In the genomic region with DNA sequence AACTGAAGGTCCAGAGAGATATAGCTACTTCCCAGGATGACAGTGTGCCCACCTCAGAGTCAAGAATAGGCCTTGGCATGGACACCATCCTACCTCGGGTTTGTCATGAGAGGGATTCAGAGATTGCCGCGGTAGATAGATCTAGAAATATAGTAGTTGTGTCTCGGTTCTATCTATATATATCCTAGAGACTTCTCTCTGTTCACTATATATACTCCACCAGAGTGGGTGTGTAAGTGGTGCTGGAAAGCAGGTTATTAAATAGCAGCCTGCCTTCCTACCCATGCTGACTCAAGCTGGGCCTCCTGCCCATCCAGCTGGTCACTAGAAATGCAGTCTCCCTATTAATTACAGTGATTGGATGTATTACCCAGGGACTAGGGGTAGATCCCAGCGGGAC, we compare ENCODE assay signal across 24 mouse cellular contexts. TPM values are rescaled to one million over a fixed set of nuclear protein-coding genes. Genes with fewer than 3 reads are reported as not detected.
A peak's percentile ranks its signal among the peaks of the same experiment; 100 is the strongest.
DNase-seq lines count a peak whose midpoint lies in the region; ATAC-seq lines count a peak whose summit lies in the region.
"Had no signal": no experiment of that assay in that cellular context is flagged by ENCODE, and none has a peak within 500 bp of the region (broad histone marks: within the 10 kb centered on the region; RNA-seq: fewer than 3 reads in every experiment).

No protein-coding gene starts in this region.

- peaks cover 78% of the 10 kb centered on the region for H3K4me1 ChIP-seq in forebrain, embryonic 12.5 days
- H3K4me1 ChIP-seq in forebrain, embryonic 16.5 days (replicated peaks; ENCODE audit: control insufficient read depth, insufficient read depth, low read length) = peaks cover 51% of the 10 kb centered on the region
- H3K4me1 ChIP-seq in midbrain, embryonic 10.5 days = peaks cover 87% of the 10 kb centered on the region
- H3K4me1 ChIP-seq in midbrain, embryonic 11.5 days (ENCODE audit: control insufficient read depth, insufficient read depth, low read length) = peaks cover 50% of the 10 kb centered on the region

- H3K9ac ChIP-seq in forebrain, embryonic 12.5 days = no peak overlapping the region
- H3K9ac ChIP-seq in forebrain, embryonic 16.5 days (replicated peaks; ENCODE audit: low read depth, low read length) = no peak overlapping the region
- H3K9ac ChIP-seq in midbrain, embryonic 11.5 days (ENCODE audit: low read length) = no peak overlapping the region
- H3K9ac ChIP-seq: intestine, embryonic 15.5 days; lung, embryonic 14.5 days; neural tube, embryonic 13.5 days had no signal

- no peak overlapping the region for H3K4me3 ChIP-seq in forebrain, embryonic 12.5 days (replicated peaks)
- no peak overlapping the region for H3K4me3 ChIP-seq in forebrain, embryonic 16.5 days (replicated peaks; ENCODE audit: low read length)
- H3K4me3 ChIP-seq in midbrain, embryonic 10.5 days = no peak overlapping the region
- H3K4me3 ChIP-seq in midbrain, embryonic 11.5 days (ENCODE audit: low read depth, low read length) = no peak overlapping the region
- H3K4me3 ChIP-seq: heart, embryonic 10.5 days; intestine, embryonic 15.5 days; neural tube, embryonic 13.5 days had no signal

- H3K27ac ChIP-seq in forebrain, embryonic 12.5 days = peak overlapping the region; percentile 87; the same call in 1 of the 2 replicates
- H3K27ac ChIP-seq in forebrain, embryonic 16.5 days (ENCODE audit: low read length) = no peak overlapping the region
- peak overlapping the region; percentile 90; the same call in 1 of the 2 replicates for H3K27ac ChIP-seq in midbrain, embryonic 10.5 days (replicated peaks)
- H3K27ac ChIP-seq in midbrain, embryonic 11.5 days (ENCODE audit: low read depth, low read length) = no peak overlapping the region
- H3K27ac ChIP-seq: heart, embryonic 10.5 days; intestine, embryonic 15.5 days; neural tube, embryonic 13.5 days; stomach, postnatal 0 days had no signal

- H3K9me3 ChIP-seq in forebrain, embryonic 12.5 days = no peaks in the 10 kb centered on the region
- H3K9me3 ChIP-seq in forebrain, embryonic 16.5 days (ENCODE audit: control insufficient read depth, low read length) = no peaks in the 10 kb centered on the region
- no peaks in the 10 kb centered on the region for H3K9me3 ChIP-seq in midbrain, embryonic 10.5 days (replicated peaks)
- no peaks in the 10 kb centered on the region for H3K9me3 ChIP-seq in midbrain, embryonic 11.5 days (ENCODE audit: control insufficient read depth, low read length)
- H3K9me3 ChIP-seq: heart, embryonic 10.5 days; intestine, embryonic 15.5 days; neural tube, embryonic 13.5 days had no signal

- intact Hi-C loops in left cerebral cortex, postnatal 36 days (cut with DNase I) = no loop called here

- H3K27me3 ChIP-seq in forebrain, embryonic 12.5 days = no peaks in the 10 kb centered on the region; the same call in 1 of the 2 replicates
- H3K27me3 ChIP-seq in forebrain, embryonic 16.5 days (replicated peaks; ENCODE audit: control insufficient read depth, insufficient read depth, low read length) = no peaks in the 10 kb centered on the region
- peaks cover 8% of the 10 kb centered on the region for H3K27me3 ChIP-seq in midbrain, embryonic 10.5 days (ENCODE audit: low read depth, poor library complexity, severe bottlenecking)
- H3K27me3 ChIP-seq in midbrain, embryonic 11.5 days (ENCODE audit: control insufficient read depth, insufficient read depth, low read length) = no peaks in the 10 kb centered on the region
- H3K27me3 ChIP-seq: neural tube, embryonic 13.5 days had no signal

- ATAC-seq in forebrain, embryonic 12.5 days (ENCODE audit: low FRiP score) = no peak
- no peak for ATAC-seq in forebrain, embryonic 16.5 days
- no peak for ATAC-seq in midbrain, embryonic 11.5 days (ENCODE audit: low FRiP score)
- ATAC-seq in inflammation-experienced regulatory T-cells, adult 6 months = no peak
- ATAC-seq: intestine, embryonic 15.5 days had no signal

- 94% methylated on average over 5 of the region's 5 CpGs for WGBS in forebrain, embryonic 12.5 days
- 85% methylated on average over 5 of the region's 5 CpGs for WGBS in forebrain, embryonic 16.5 days
- whole genome bisulfite sequencing in midbrain, embryonic 10.5 days = 92% methylated on average over 5 of the region's 5 CpGs
- WGBS in midbrain, embryonic 11.5 days = 92% methylated on average over 5 of the region's 5 CpGs

- peak; percentile 11 for DNase-seq in midbrain, embryonic 10.5 days (ENCODE audit: low spot score)
- DNase-seq in midbrain, embryonic 11.5 days (ENCODE audit: low spot score, missing footprints) = no peak
- DNase-seq in left cerebral cortex, postnatal 36 days (ENCODE audit: low spot score in 2 of 2) = peak; percentile 54
- no peak for DNase-seq in kidney, postnatal 10 days
- DNase-seq: adrenal gland, postnatal 25 days; B cell, adult 2 months; embryo, embryonic 11 days; gastrocnemius, postnatal 10 days; heart, postnatal 36 days; kidney, postnatal 25 days; liver; lung, embryonic 14.5 days; thymus, postnatal 4 days had no signal

- H3K36me3 ChIP-seq in forebrain, embryonic 12.5 days (replicated peaks) = no peaks in the 10 kb centered on the region
- no peaks in the 10 kb centered on the region for H3K36me3 ChIP-seq in forebrain, embryonic 16.5 days (ENCODE audit: control insufficient read depth, insufficient read depth)
- H3K36me3 ChIP-seq in midbrain, embryonic 10.5 days = peaks cover 20% of the 10 kb centered on the region
- H3K36me3 ChIP-seq in midbrain, embryonic 11.5 days (ENCODE audit: control insufficient read depth, insufficient read depth, low read length) = no peaks in the 10 kb centered on the region
- H3K36me3 ChIP-seq: heart, embryonic 10.5 days; intestine, embryonic 15.5 days had no signal

- no peak overlapping the region for H3K4me2 ChIP-seq in forebrain, embryonic 12.5 days
- no peak overlapping the region for H3K4me2 ChIP-seq in forebrain, embryonic 16.5 days (ENCODE audit: low read length)
- H3K4me2 ChIP-seq in midbrain, embryonic 11.5 days = no peak overlapping the region
- H3K4me2 ChIP-seq: intestine, embryonic 15.5 days; lung, embryonic 14.5 days; neural tube, embryonic 13.5 days had no signal

RNA-seq across cellular contexts. Expression of a gene that starts 11.5 kb away (rescaled TPM):
- 5.0 and 5.7 TPM in 2 replicates for polyA plus RNA-seq in forebrain, embryonic 12.5 days (2016; fragmentation: Nextera tagmentation; extraction: Ambion mirVana)
- 2.5 and 3.3 TPM in 2 replicates for polyA plus RNA-seq in forebrain, embryonic 16.5 days (2015; fragmentation: Nextera tagmentation; extraction: Ambion mirVana)
- polyA plus RNA-seq in midbrain, embryonic 10.5 days (2016; fragmentation: Nextera tagmentation; extraction: Ambion mirVana) = 2.3 and 4.0 TPM in 2 replicates
- 5.0 and 5.2 TPM in 2 replicates for polyA plus RNA-seq in midbrain, embryonic 11.5 days (2014; fragmentation: Nextera tagmentation; extraction: Ambion mirVana)
- total RNA-seq in left cerebral cortex, postnatal 36 days (2021) = 1 to 10 TPM; 5.4 to 6.2 TPM
- not detected for polyA plus RNA-seq in inflammation-experienced regulatory T-cells, adult 6 months (2017; shearing (Covaris generic))
- total RNA-seq: adrenal gland, postnatal 25 days; heart, postnatal 36 days; megakaryocyte, adult 5-6 weeks; MEL had no signal
- polyA plus RNA-seq: heart, embryonic 10.5 days; spleen, adult 2 months had no signal

RNA-seq across cellular contexts. Expression of a gene that starts 11.5 kb away (rescaled TPM):
- polyA plus RNA-seq in forebrain, embryonic 12.5 days (2016; fragmentation: Nextera tagmentation; extraction: Ambion mirVana) = 12.3 and 14.7 TPM in 2 replicates
- polyA plus RNA-seq in forebrain, embryonic 16.5 days (2015; fragmentation: Nextera tagmentation; extraction: Ambion mirVana) = 14.9 and 18.4 TPM in 2 replicates
- 6.2 and 8.4 TPM in 2 replicates for polyA plus RNA-seq in midbrain, embryonic 10.5 days (2016; fragmentation: Nextera tagmentation; extraction: Ambion mirVana)
- polyA plus RNA-seq in midbrain, embryonic 11.5 days (2014; fragmentation: Nextera tagmentation; extraction: Ambion mirVana) = 10.7 and 12.9 TPM in 2 replicates
- 1 to 10 TPM; 6.3 to 6.4 TPM for total RNA-seq in left cerebral cortex, postnatal 36 days (2021)
- polyA plus RNA-seq in inflammation-experienced regulatory T-cells, adult 6 months (2017; shearing (Covaris generic)) = not detected
- total RNA-seq: adrenal gland, postnatal 25 days; gastrocnemius, postnatal 10 days; heart, postnatal 36 days; megakaryocyte, adult 5-6 weeks; MEL had no signal
- polyA plus RNA-seq: spleen, adult 2 months had no signal

RNA-seq across cellular contexts. Expression of a gene that starts 26.8 kb away (rescaled TPM):
- polyA plus RNA-seq in forebrain, embryonic 12.5 days (2016; fragmentation: Nextera tagmentation; extraction: Ambion mirVana) = 0.38 and 0.59 TPM in 2 replicates
- polyA plus RNA-seq in forebrain, embryonic 16.5 days (2015; fragmentation: Nextera tagmentation; extraction: Ambion mirVana) = 0.86 TPM in 1 of 2 replicates, not detected in the other
- polyA plus RNA-seq in midbrain, embryonic 10.5 days (2016; fragmentation: Nextera tagmentation; extraction: Ambion mirVana) = 0.23 and 0.46 TPM in 2 replicates
- 0.55 and 0.66 TPM in 2 replicates for polyA plus RNA-seq in midbrain, embryonic 11.5 days (2014; fragmentation: Nextera tagmentation; extraction: Ambion mirVana)
- total RNA-seq in left cerebral cortex, postnatal 36 days (2021) = not detected
- polyA plus RNA-seq in inflammation-experienced regulatory T-cells, adult 6 months (2017; shearing (Covaris generic)) = not detected
- total RNA-seq: adrenal gland, postnatal 25 days; gastrocnemius, postnatal 10 days; heart, postnatal 36 days; layer of hippocampus, postnatal 25 days; megakaryocyte, adult 5-6 weeks; MEL had no signal
- polyA plus RNA-seq: heart, embryonic 10.5 days; intestine, embryonic 15.5 days; lung, embryonic 14.5 days; neural tube, embryonic 13.5 days; spleen, adult 2 months; stomach, postnatal 0 days had no signal

Comparison
In these comparisons a context has a peak if more than half of its experiments do, and no peak if none do; other contexts are left out.
1. H3K27ac ChIP-seq: peak in forebrain, embryonic 12.5 days (single experiment) and midbrain, embryonic 10.5 days (single experiment); none in forebrain, embryonic 16.5 days (single experiment) and midbrain, embryonic 11.5 days (single experiment).
2. DNase-seq: peak in midbrain, embryonic 10.5 days (single experiment) and left cerebral cortex, postnatal 36 days (2 of 2); none in midbrain, embryonic 11.5 days (single experiment) and kidney, postnatal 10 days (single experiment).